Mouse (Mus musculus) frontal cortex, adult 2 months (tissue): Measurements from ENCODE around the gene Zfp36l2. TPM values are rescaled to one million over a fixed set of nuclear protein-coding genes. Genes with fewer than 3 reads are reported as not detected.
"Not testable (repeated sequence)": the region's sequence is repeated elsewhere in the genome, so short reads cannot be mapped to it uniquely, and the experiment has no call there.

Experiments used
- DNase-seq, 2 experiments: peaks; one replicate each; pipeline ENCODE4 v3.0.0; 2022; ENCODE audit warnings: low spot score in 1 of 2; ENCODE audit errors: extremely low spot score in 1 of 2
- polyA plus RNA-seq: library from polyadenylated mRNA; depleted of rRNA; stranded (reverse); fragments of >200 nt; gene quantifications from 2 replicates; pipeline ENCODE4 v1.2.3, GENCODE M21; 2012

The Zfp36l2 gene
- polyA plus RNA-seq, 1 experiment: 24.3 TPM

DNA sequence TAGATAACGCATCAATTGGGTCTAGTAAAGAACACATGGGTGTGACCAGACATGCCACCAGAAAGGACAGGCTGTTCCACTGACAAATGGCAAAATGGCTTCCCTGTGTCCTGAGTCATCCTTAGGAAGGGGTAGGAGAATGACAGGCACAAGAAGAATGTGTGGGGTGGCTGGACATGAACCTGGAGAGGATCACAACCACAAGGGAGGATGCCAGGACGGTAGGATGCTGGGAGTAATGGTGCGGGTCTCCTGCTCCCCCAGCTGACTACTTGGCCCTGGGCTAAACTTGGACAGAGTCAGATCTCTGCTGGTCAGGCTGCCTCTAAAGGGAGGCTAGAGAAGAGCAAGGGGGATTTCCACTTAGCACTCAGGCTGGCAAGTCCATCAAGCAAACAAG lies 8.1 kb upstream of the Zfp36l2 start:
- DNase-seq: no peak

DNA sequence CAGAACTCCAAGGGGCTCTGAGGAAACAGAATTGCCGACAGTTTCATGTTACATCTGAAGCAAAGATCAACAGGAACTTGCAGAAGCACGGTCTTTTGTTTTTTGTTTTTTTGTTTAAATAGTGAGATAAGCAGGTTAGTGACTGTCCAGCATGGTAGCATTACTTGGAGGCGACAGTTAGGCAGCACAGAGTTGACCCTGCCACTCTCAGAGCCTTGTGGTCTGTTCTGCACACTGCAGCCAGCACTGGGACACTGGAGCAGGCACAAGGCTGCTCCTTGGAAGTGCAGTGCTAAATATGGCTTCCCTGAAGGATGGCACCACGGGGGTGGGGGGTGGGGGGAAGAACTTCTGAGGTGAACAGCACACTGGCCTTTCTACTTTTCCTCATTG lies 7.3 kb upstream of the Zfp36l2 start:
- DNase-seq: no peak

DNA sequence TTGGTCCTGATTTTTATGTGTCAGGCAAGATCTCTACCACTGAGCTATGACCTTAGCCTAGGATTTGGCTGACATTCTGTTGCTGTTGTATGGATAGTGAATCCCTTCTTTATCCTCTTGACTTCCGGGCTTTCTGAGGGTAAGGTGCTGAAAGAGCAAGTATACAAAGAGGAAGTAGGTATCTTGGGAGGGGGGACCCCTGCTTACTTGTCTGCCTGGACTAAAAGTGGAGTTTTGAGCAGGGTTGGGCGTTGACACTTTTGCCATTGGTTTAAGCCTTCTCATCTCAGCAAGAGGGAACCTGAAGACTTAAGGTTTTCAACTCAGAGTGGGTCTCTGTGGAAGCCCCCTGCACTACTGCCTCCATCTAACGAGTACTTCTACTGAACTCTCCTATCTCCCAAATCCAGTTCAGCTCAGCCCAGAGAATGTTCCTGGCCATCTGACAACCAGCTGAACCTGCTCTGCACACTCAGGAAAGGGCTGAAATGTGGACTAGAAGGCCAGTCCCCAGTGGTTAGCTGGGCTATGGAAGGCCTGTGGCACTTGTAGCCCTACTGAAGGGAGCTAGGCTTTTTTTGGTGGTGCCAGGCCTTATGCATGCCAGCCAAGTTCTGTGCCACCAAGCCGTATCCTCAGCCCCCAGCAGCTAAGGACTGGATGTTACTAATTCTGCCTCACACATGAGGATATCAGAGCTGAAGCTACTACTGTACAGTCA lies 6.7 kb upstream of the Zfp36l2 start:
- DNase-seq: no peak

DNA sequence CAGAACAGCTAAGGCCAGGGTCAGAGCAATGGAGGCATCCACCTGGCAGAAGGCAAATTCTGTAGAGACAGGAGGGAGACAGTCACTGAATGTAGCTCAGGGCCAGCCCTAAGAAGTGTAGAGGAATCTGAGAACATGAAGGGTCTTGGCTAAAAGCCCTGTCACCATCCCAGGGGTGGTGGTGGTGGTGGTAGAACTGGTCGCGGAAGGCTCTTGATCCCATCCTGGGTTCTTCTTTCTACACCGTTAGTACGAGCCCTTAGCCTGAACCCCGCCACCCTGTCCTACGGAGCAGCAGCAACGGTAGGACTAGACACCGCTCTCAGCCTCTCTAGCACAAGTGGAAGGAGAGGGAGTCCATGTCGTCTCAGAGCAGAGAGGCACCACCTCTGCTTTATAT lies 5.7 kb upstream of the Zfp36l2 start:
- no peak for DNase-seq

DNA sequence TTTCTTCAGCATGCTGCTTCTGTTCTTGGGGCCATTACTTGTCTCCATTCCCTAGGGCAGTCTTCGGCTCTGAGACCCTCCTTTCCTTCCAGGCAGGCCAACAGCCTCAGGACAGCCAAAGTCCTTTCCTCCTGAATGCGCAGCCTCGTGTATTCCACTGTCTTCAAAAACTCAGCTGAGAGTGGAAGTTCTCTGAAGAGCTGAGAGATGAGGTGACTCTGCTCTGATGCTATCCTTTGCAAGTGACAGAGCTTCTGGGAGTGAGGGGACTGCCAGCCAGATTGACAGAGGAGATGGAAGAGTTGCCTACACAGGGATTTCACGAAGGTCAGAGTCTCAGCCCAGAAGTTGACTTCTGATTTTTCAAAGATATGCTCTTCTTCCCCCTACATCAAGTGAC lies 4.2 kb upstream of the Zfp36l2 start:
- no peak for DNase-seq

DNA sequence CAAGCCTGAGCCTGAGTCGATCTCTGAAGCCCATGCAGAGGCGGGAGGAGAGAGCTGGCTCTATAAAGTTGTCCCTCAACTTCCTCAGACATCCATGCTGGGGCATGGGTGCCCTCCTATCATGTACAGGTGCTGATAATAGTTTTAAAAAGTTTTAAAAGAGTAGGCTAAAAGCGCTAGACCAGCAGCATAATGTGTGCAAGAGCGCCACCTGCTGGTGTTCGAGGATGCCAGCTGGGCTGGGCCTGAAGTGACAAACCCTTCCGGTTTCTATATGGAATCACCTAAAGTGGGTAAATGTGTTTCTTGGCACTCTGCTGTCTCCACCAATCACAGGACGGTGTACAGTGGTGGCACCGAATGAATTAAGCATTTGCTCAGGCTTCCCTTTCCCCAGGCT lies 3.1 kb upstream of the Zfp36l2 start:
- peak; percentile 50 to 90 for DNase-seq

DNA sequence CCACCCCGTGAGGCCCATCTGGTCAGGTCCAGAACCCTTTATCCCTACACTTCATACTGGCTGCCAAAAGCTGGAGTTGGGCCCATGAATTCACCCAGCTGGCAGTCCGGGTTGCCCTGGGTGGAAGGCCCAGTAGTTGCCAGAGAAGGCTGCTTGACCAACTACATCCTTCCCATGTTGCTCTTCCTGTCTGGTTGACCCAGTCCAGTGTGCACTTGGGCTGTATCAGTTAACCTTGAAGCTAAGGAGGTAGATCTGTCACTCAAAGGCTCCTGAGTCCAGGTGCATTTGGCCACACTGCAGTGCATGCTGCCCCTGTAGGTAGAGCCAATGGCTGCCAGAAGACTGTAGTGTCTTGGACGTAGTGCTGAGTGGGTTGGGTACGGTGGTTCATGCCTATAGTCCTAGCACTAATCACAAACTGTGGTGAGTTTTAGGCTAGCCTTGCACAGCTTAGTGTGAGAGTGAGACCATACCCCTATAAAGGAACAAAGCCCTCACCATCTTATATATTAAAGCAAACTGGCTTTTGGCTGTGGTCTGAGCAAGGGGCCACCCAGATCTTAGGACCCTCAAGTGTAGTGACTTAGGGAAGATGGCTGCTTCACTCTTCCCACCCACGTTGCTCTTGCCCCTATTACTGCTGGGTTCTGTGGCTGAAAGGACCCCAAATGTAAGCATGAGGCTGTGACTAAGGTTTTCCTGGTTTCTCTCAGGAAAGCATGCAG lies 1.5 kb upstream of the Zfp36l2 start:
- DNase-seq: no peak

DNA sequence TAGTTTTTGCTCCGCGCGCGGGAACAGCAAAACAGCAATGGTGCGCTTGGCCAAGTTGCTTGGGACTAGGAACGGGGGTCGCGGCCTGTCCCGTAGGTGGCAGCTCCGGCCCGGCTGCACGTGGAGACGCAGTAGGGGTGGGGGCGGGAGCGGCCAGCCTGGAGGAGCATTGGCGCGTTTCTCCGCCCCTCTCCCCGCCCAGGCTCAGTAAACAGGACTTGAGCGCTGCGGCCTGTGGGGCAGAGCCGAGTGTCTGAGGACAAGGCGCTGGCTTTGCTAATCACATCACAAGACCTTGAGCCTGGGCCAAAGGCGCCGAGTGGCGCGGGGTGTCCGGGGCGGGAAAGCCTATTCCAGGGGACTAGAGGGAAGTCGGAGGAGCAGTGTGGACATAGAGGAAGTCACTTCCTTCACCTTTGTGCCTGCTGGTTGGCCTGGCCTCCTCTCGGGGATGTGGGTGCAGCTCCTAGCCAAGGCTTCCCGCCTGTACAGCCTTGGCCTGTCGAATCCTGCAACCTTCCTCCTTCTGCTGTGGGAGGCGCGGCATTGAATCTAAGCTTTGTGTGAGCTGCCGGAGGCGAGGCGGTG lies 721 bp upstream of the Zfp36l2 start:
- DNase-seq: peak; percentile 66 to 76

DNA sequence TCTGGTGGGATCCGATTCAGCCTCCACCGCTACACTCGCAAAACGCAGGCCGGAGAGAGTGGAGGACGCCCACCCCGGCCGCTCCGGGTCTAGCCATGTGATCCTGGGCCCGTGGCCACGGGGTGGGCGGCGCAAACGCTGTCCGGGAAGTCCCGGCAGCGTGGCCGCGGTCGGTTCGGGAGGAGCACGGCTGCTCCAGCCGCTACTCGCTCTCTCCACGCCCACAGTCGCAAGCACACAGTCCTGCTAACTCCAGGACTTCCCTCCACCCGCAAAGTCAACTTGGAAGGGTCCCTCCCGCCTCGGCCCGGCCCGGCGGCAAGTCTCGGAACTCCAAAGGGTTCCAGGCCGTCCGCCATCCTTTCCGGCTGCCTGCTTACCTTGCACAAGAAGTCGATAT lies 483 bp downstream of the Zfp36l2 start:
- DNase-seq: not testable (repeated sequence)

DNA sequence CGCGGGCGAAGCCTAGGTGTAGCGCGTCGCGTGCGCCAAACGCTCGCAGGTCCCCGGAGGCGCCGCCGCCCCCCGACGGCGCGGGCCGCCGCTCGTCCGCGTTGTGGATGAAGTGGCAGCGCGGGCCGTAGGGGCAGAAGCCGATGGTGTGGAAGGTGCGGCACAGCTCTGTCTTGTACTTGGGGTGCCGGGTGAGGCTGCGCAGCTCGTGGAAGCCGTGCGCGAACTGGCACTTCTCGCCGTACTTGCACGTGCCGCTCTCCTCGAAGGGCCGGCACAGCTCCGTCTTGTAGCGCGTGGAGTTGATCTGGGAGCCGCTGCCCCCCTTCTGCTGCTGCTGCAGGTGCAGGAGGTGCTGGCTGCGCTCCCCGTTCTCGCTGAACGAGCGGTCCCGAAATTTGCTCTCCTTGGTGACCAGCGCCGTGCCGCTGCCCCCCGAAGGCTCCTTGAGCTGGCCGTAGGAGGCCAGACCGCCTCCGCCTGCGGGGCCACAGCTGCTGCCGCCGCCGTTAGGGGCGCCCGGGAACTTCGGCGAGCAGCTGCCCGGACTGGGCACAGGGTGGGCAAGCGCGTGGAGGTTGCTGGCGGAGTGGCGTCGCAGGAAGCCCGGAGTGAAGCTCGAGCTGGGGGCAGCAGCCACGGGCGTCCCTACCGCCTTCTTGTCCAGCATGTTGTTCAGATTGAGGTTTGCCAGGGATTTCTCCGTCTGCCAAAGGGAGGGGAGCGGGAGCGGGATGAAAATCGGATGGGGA lies 1.1 kb downstream of the Zfp36l2 start:
- DNase-seq: no peak

DNA sequence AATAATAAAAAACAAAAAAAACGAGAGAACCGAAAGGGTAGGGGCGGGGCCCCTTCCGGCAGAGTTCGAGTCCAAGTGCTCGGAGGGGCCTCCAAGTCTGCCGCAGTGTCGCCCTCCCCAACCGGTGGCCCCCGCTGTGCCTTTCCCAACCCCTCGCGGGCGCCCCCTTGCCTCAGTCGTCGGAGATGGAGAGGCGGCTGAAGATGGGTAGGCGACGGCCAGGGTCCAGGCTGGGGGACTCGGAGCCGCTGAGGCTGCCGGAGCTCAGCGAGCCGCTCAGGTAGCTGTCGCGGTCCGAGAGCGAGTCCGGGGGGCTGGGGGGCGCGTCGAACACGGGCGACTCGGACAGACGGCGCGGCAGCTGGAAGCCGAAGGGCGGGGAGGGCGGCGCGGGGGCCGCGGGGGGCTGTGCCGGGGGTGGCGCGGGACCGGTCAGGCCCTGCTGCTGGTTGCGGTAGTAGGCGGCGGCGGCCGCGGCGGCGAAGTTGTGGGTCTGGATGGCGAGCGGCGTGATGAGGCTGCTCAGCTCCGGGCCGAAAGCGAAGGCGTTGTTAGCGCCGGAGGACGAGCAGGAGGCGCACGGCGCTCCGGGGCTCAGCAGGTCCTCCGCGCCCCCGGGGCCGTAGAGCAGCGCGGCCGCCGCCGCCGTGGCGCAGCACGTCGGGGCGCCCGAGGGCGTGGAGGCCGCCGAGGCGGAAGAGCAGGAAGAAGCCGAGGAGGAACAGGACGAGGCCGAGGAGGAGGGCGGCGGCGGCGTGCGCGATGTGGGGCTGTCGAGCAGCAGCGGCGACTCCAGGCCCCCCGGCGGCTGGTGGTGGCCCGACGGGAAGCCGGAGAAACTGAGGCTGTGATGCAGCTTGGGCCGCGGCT lies 1.9 kb downstream of the Zfp36l2 start:
- DNase-seq: peak in 1 of 2 experiments; percentile 30

DNA sequence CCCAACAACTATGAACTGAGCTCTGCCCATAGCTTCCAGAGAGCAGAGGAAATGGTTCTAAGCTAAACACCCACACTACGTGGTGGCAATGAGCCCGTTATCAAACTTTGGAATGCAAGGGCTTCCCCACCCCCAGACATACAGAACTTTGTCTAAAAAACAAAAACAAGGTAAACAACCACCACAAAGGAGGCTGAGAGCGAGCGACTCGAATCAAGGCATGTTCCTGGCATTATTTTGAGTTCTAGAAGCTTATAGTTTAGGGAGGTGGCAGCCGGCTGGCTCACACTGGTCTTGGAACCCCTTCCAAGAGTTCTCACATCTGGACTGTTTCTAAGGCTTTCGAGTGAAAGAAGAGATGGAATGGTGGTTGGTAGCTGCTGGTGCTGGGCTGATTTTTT lies 2.7 kb downstream of the Zfp36l2 start:
- DNase-seq: no peak

DNA sequence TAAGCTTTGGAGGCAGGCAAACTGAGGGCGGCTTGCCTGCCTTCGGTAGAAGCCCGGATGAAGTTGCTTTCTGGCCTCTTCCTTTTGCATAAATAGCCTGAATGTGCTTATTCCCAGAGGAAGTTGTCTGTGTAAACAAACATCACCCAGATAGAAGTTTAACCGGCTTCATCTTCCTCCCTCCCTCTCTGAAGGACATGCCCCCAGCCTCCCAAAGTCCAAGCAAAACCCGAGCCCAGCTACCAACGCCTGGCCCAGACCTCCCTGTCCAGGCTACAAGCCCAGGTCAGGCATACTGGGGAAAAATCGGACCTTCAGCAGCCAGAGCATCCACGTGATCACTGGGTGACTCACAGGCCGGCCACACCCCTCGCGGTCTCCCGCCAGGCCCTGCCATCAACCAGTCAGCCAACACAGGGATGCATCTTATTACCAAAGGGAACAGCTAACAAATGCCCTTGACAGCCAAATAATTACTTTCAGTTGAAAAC lies 4.4 kb downstream of the Zfp36l2 start:
- peak; percentile 65 to 68 for DNase-seq

DNA sequence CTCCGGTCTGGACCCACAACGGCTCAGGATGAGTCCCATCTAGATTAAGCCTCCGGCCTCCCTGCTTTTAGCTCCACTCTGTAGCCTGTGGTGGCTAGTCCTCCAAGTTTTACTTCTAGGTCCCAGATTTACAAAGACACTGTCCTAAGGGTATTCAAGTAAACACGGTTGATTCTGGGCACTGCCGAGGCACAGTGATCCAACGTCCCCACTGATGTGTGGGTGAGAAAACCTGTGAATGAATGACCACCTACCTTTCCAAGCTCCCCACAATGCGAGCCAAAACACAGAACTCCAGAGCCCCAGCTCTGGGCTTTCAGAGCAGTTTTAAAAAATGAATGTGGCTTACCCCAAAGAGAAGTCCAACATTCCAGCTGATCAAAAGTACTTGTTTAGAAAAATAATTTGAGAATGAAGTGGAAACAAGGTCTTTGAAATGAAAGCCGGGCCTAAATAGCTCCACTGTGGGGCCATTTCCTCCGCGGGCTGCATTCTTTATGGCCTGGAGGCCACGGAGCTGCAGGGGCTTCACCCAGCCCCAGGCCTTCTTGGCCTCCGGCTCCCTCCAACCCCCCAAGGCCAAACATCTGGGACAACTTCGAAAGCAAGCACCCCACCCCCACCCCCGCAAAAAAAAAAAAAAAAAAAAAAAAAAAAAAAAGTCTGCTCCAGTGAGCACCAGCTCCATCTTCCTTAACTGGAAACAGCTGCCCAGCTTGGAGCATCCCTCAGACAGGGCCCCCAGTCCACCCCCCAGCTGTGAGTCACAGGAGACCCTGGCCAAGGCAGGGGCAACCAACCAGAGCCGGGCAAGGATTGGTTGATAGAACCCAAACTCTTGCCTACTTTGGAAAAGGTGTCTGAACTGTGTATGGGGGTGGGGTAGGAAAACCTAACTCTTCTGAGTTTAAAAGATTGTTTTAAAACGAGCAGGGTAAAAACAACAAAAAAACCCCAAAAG lies 5.2 kb downstream of the Zfp36l2 start:
- no peak for DNase-seq

DNA sequence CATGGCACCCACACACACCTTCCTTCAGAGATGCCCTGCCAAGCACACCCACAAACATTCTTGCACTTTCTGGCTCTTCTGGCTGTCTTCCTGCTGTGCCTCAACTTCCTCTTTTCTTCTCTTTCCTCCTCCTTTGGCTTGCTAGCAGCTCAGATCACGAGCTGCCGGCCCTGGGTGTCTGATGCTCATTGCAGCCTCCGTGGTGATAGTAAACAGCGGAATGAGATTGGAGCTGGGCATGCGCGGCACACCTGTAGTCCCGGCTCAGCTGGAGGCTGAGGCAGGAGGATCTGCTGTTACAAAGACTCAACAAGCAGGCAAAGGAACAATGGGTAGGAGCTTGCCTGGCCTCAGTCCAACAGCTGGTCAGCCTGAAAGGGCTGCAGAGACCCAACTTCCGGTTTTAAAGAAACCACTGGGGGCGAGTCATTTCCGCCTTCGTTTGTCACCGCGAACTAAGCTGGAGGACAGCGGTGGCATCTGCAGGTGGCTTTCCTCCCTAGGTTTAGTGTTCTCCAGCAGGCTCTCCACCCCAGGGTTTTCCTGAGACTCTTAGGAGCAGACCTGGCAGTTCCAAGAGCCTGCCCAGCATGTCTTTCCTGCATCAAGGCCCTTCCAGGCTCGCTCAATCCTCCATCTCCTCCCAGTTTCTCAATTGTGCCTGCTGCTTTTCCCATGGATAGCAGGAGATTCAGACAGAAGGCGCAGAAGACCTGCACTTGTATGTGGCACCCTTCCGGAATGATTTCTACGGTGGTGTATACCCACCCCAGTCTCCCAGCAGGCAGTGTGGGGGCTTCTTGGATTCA lies 6.0 kb downstream of the Zfp36l2 start:
- DNase-seq: no peak

DNA sequence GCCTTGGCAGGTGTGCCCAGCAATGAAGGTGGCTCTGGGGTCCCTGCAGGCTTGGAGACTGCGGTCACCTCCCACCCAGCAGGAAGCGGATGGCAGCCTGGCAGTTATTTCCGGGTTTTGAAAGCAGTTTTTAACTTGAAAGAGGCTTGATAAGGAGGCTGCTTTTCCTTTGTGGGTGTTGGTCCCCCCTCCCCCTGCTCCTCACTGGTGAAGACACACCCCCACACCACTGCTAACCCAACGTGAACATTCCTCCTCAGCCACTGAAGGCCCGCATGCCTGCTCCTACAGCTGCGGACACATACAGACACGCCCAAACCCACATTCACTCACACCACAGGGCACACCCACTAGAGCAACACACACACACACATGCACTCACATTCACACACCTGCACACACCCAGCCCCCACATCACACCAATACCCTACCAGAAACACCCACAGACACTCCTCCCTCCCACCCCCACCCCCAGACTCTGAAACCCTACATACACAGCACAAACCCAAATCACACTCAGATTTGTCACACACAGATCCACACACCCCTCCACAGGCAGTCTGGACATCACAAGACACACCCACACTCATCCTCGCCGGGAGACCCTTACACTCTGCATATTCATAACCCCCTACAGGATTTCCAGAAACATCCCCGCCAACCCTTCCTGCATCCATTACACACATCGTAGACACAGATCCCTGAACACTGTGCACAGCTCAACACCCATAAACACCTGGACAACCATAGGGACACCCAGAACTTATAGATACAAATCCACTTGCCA lies 6.8 kb downstream of the Zfp36l2 start:
- DNase-seq: peak in 1 of 2 experiments; percentile 27

DNA sequence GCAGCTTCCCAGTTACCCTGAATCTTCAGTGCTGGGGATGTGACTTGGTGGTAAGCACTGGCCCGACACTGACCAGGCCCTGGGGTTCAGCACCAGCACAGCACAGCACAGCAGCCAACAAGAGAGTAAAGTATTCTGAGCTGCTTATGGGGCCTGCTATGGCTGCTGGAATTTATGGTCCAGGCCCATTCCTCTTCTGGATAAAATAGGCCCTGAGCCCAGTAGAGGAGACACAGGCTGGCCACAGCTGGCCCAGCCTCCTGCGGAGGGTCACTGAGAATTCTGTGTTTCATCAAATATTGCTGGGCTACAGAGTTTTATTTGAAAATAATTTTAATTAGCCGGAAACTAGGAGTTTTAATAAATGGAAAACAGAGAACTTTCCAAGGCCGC lies 7.8 kb downstream of the Zfp36l2 start:
- no peak for DNase-seq
